Mouse (Mus musculus): ENCODE measurements around the gene Tmem206. TPM values are rescaled to one million over a fixed set of nuclear protein-coding genes. Genes with fewer than 3 reads are reported as not detected.

Gene Tmem206
- polyA plus RNA-seq, 2 experiments = 14.5 to 16.7 TPM

DNA sequence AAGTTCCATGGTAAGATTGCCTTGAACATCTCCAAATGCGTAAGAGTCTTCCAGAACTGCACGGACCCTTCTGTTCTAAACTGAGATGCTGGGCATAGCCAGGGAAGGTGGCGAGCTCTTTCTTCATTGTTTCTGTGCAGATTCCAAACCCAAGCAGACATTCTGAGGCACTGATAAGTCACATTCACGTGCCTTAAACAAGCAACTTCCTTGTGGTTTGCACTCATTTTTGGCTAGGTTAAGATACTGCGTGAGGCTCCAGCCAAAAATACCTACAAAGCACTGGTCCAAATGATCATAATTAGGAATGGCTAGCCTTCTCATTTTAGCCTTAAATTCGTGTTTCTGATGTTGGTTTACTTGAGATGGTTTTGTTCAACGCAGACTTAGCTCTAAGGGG is 33.8 kb downstream of the Tmem206 start:
- Histone ChIP-seq H3K36me3 (ENCODE audit: control insufficient read depth, insufficient read depth, low read length) (peaks cover 29% of the 10 kb centered on the region), H3K4me3 (replicated peaks; ENCODE audit: low read length) (no peak overlapping the region), H3K4me2 (replicated peaks; ENCODE audit: low read depth, low read length, severe bottlenecking) (no peak overlapping the region), H3K9me3 (ENCODE audit: control insufficient read depth, low read length) (no peaks in the 10 kb centered on the region), H3K27ac (replicated peaks; ENCODE audit: low read depth, low read length) (no peak overlapping the region), H3K9ac (ENCODE audit: low read depth, low read length, severe bottlenecking) (no peak overlapping the region), H3K4me1 (ENCODE audit: control insufficient read depth, insufficient read depth, low read length) (0 out of 2 replicates have a peak, but pooled peaks cover 4% of the 10 kb centered on the region), H3K27me3 (ENCODE audit: control insufficient read depth, insufficient read depth, low read length) (no peaks in the 10 kb centered on the region)
- WGBS = 84% methylated on average over 7 of the region's 7 CpGs
- ATAC-seq (ENCODE audit: low FRiP score, low read depth) (no peak), DNase-seq (ENCODE audit: low spot score) (no peak)
- TF ChIP-seq POLR2A (IDR thresholded peaks at IDR 0.05; ENCODE audit: borderline replicate concordance, extremely low read depth, insufficient read depth, insufficient read length) = no peak

GRCm38 (mm10) chr1:191362412-191362811 is 36.7 kb downstream of the Tmem206 start:
- ATAC-seq (ENCODE audit: low FRiP score, low read depth) = no peak
- no peak for DNase-seq (ENCODE audit: low spot score)
- no peak overlapping the region for H3K4me3 ChIP-seq (replicated peaks; ENCODE audit: low read length)
- H3K4me1 ChIP-seq (ENCODE audit: control insufficient read depth, insufficient read depth, low read length) = peaks cover 4% of the 10 kb centered on the region; the same call in 1 of the 2 replicates
- H3K27ac ChIP-seq (replicated peaks; ENCODE audit: low read depth, low read length) = no peak overlapping the region
- no peak overlapping the region for H3K4me2 ChIP-seq (replicated peaks; ENCODE audit: low read depth, low read length, severe bottlenecking)
- no peaks in the 10 kb centered on the region for H3K9me3 ChIP-seq (ENCODE audit: control insufficient read depth, low read length)
- no peak for TF ChIP-seq POLR2A (IDR thresholded peaks at IDR 0.05; ENCODE audit: borderline replicate concordance, extremely low read depth, insufficient read depth, insufficient read length)
- no peaks in the 10 kb centered on the region for H3K27me3 ChIP-seq (ENCODE audit: control insufficient read depth, insufficient read depth, low read length)
- 83% methylated on average over 6 of the region's 6 CpGs for WGBS
- no peak overlapping the region for H3K9ac ChIP-seq (ENCODE audit: low read depth, low read length, severe bottlenecking)
- peaks cover 8% of the 10 kb centered on the region for H3K36me3 ChIP-seq (ENCODE audit: control insufficient read depth, insufficient read depth, low read length)

DNA sequence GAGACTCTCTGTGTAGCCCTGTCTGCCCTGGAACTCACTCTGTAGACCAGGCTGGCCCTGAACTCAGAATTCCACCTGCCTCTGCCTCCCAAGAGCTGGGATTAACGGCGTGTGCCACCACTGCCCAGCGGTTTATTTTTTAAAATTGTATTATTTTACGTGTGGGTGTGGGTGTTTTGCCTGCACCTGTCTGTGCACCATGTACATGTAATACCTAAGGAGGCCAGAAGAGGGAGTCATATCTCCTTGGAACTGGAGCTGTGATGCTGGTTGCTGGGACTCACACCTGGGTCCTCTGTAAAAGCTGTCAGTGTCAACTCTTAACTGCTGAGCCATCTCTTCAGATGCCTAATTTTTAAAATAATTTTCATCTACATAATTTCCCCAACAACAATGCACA is 38.8 kb downstream of the Tmem206 start:
- Histone ChIP-seq H3K4me2 (replicated peaks; ENCODE audit: low read depth, low read length, severe bottlenecking) (no peak overlapping the region), H3K4me1 (ENCODE audit: control insufficient read depth, insufficient read depth, low read length) (no peaks in the 10 kb centered on the region; the same call in 1 of the 2 replicates), H3K36me3 (ENCODE audit: control insufficient read depth, insufficient read depth, low read length) (peaks cover 13% of the 10 kb centered on the region), H3K4me3 (replicated peaks; ENCODE audit: low read length) (no peak overlapping the region), H3K27ac (replicated peaks; ENCODE audit: low read depth, low read length) (no peak overlapping the region), H3K9me3 (ENCODE audit: control insufficient read depth, low read length) (no peaks in the 10 kb centered on the region), H3K27me3 (ENCODE audit: control insufficient read depth, insufficient read depth, low read length) (no peaks in the 10 kb centered on the region), H3K9ac (ENCODE audit: low read depth, low read length, severe bottlenecking) (no peak overlapping the region)
- TF ChIP-seq POLR2A (IDR thresholded peaks at IDR 0.05; ENCODE audit: borderline replicate concordance, extremely low read depth, insufficient read depth, insufficient read length) = no peak
- WGBS = 75% methylated on average over 4 of the region's 4 CpGs
- DNase-seq (ENCODE audit: low spot score) = no peak
- no peak for ATAC-seq (ENCODE audit: low FRiP score, low read depth)

- WGBS = 81% methylated on average over 4 of the region's 4 CpGs
- H3K4me3 ChIP-seq (replicated peaks; ENCODE audit: low read length) = no peak overlapping the region
- H3K4me1 ChIP-seq (ENCODE audit: control insufficient read depth, insufficient read depth, low read length) = no peaks in the 10 kb centered on the region; the same call in 1 of the 2 replicates
- H3K27ac ChIP-seq (replicated peaks; ENCODE audit: low read depth, low read length) = no peak overlapping the region
- DNase-seq (ENCODE audit: low spot score) (no peak), ATAC-seq (ENCODE audit: low FRiP score, low read depth) (no peak)
- H3K9ac ChIP-seq (ENCODE audit: low read depth, low read length, severe bottlenecking) = no peak overlapping the region
- peaks cover 5% of the 10 kb centered on the region; the same call in 1 of the 2 replicates for H3K36me3 ChIP-seq (ENCODE audit: control insufficient read depth, insufficient read depth, low read length)
- no peak for TF ChIP-seq POLR2A (IDR thresholded peaks at IDR 0.05; ENCODE audit: borderline replicate concordance, extremely low read depth, insufficient read depth, insufficient read length)
- no peak overlapping the region for H3K4me2 ChIP-seq (replicated peaks; ENCODE audit: low read depth, low read length, severe bottlenecking)
- H3K9me3 ChIP-seq (ENCODE audit: control insufficient read depth, low read length) = no peaks in the 10 kb centered on the region
- no peaks in the 10 kb centered on the region for H3K27me3 ChIP-seq (ENCODE audit: control insufficient read depth, insufficient read depth, low read length)
These were observed 42.5 kb downstream of the Tmem206 start for GRCm38 (mm10) chr1:191368193-191368592.

GRCm38 (mm10) chr1:191369140-191369539 is 43.4 kb downstream of the Tmem206 start:
- Histone ChIP-seq H3K9me3 (ENCODE audit: control insufficient read depth, low read length) (no peaks in the 10 kb centered on the region), H3K36me3 (ENCODE audit: control insufficient read depth, insufficient read depth, low read length) (peaks cover 5% of the 10 kb centered on the region; the same call in 1 of the 2 replicates), H3K4me2 (replicated peaks; ENCODE audit: low read depth, low read length, severe bottlenecking) (no peak overlapping the region), H3K4me3 (replicated peaks; ENCODE audit: low read length) (no peak overlapping the region), H3K27ac (replicated peaks; ENCODE audit: low read depth, low read length) (no peak overlapping the region), H3K4me1 (ENCODE audit: control insufficient read depth, insufficient read depth, low read length) (no peaks in the 10 kb centered on the region; the same call in 1 of the 2 replicates), H3K27me3 (ENCODE audit: control insufficient read depth, insufficient read depth, low read length) (no peaks in the 10 kb centered on the region), H3K9ac (ENCODE audit: low read depth, low read length, severe bottlenecking) (no peak overlapping the region)
- DNase-seq (ENCODE audit: low spot score) (no peak), ATAC-seq (ENCODE audit: low FRiP score, low read depth) (no peak)
- no peak for TF ChIP-seq POLR2A (IDR thresholded peaks at IDR 0.05; ENCODE audit: borderline replicate concordance, extremely low read depth, insufficient read depth, insufficient read length)

Measured in limb, embryonic 14.5 days (tissue).